Mouse (Mus musculus): ENCODE data around the gene Slc10a4.
"Not testable (repeated sequence)": the region's sequence is repeated elsewhere in the genome, so short reads cannot be mapped to it uniquely, and the experiment has no call there.

Gene Slc10a4

GRCm38 (mm10) chr5:73006784-73007581 is at the start of gene Slc10a4:
Gene Slc10a4 (plus strand): TSS chr5:73006883.
- peak in 1 of 2 experiments; percentile 21 for DNase-seq (ENCODE audit: low spot score in 2 of 2)

GRCm38 (mm10) chr5:72957281-72957680 is 49.4 kb upstream of the Slc10a4 start:
- DNase-seq (ENCODE audit: low spot score in 2 of 2), result no peak

- no peak for DNase-seq (ENCODE audit: low spot score in 2 of 2)
Measured at GRCm38 (mm10) chr5:72960096-72960495, 46.6 kb upstream of the Slc10a4 start.

GRCm38 (mm10) chr5:72965706-72966105 is 41.0 kb upstream of the Slc10a4 start:
- DNase-seq (ENCODE audit: low spot score in 2 of 2), result no peak

- DNase-seq (ENCODE audit: low spot score in 2 of 2), result no peak
Measured at GRCm38 (mm10) chr5:72972435-72972834, 34.2 kb upstream of the Slc10a4 start.

GRCm38 (mm10) chr5:72972934-72973333 is 33.7 kb upstream of the Slc10a4 start:
- no peak for DNase-seq (ENCODE audit: low spot score in 2 of 2)

- no peak for DNase-seq (ENCODE audit: low spot score in 2 of 2)
Measured at GRCm38 (mm10) chr5:72974602-72975001, 32.1 kb upstream of the Slc10a4 start, which contains the start of gene Gm10135. Gene Gm10135 (minus strand): TSS chr5:72974702.

- no peak for DNase-seq (ENCODE audit: low spot score in 2 of 2)
Measured at GRCm38 (mm10) chr5:72975996-72976395, 30.7 kb upstream of the Slc10a4 start.

GRCm38 (mm10) chr5:72976539-72976938 is 30.1 kb upstream of the Slc10a4 start:
- DNase-seq (ENCODE audit: low spot score in 2 of 2), result no peak

GRCm38 (mm10) chr5:72984091-72984490 is 22.6 kb upstream of the Slc10a4 start:
- no peak for DNase-seq (ENCODE audit: low spot score in 2 of 2)

GRCm38 (mm10) chr5:72987786-72988185 is 18.9 kb upstream of the Slc10a4 start:
- no peak for DNase-seq (ENCODE audit: low spot score in 2 of 2)

GRCm38 (mm10) chr5:72989756-72990155 is 16.9 kb upstream of the Slc10a4 start:
- no peak for DNase-seq (ENCODE audit: low spot score in 2 of 2)

- DNase-seq (ENCODE audit: low spot score in 2 of 2), result no peak
Measured at GRCm38 (mm10) chr5:72992474-72992873, 14.2 kb upstream of the Slc10a4 start.

GRCm38 (mm10) chr5:72994424-72994823 is 12.3 kb upstream of the Slc10a4 start:
- DNase-seq (ENCODE audit: low spot score in 2 of 2), result no peak

- no peak for DNase-seq (ENCODE audit: low spot score in 2 of 2)
Measured at GRCm38 (mm10) chr5:72994928-72995327, 11.8 kb upstream of the Slc10a4 start.

GRCm38 (mm10) chr5:72995379-72995778 is 11.3 kb upstream of the Slc10a4 start:
- DNase-seq (ENCODE audit: low spot score in 2 of 2), result no peak

- DNase-seq (ENCODE audit: low spot score in 2 of 2), result not testable (repeated sequence)
Measured at GRCm38 (mm10) chr5:72998546-72998945, 8.1 kb upstream of the Slc10a4 start.

GRCm38 (mm10) chr5:73004046-73004445 is 2.6 kb upstream of the Slc10a4 start:
- no peak for DNase-seq (ENCODE audit: low spot score in 2 of 2)

- DNase-seq (ENCODE audit: low spot score in 2 of 2), result no peak
Measured at GRCm38 (mm10) chr5:73007582-73007959, 888 bp downstream of the Slc10a4 start.

- DNase-seq (ENCODE audit: low spot score in 2 of 2), result not testable (repeated sequence)
Measured at GRCm38 (mm10) chr5:73008230-73008629, 1.5 kb downstream of the Slc10a4 start.

GRCm38 (mm10) chr5:73011806-73012205 is 5.1 kb downstream of the Slc10a4 start:
- DNase-seq (ENCODE audit: low spot score in 2 of 2), result not testable (repeated sequence)

GRCm38 (mm10) chr5:73012884-73013610 is 6.4 kb downstream of the Slc10a4 start:
- DNase-seq (ENCODE audit: low spot score in 2 of 2), result not testable (repeated sequence)

All from spleen, postnatal 10 days (tissue).